Mouse (Mus musculus): ENCODE results near the gene Olfr288.

- no peak for TF ChIP-seq CTCF (conservative IDR thresholded peaks at IDR 0.05; ENCODE audit: insufficient read depth, insufficient read length, low read depth, low read length)
- no peak for TF ChIP-seq POLR2A (IDR thresholded peaks at IDR 0.05; ENCODE audit: low read depth, low read length)
These were observed 40.1 kb downstream of the Olfr288 start for GRCm38 (mm10) chr15:98155272-98155671.
